Mouse (Mus musculus): ENCODE data around the gene Dip2c.

Dip2c gene

DNA sequence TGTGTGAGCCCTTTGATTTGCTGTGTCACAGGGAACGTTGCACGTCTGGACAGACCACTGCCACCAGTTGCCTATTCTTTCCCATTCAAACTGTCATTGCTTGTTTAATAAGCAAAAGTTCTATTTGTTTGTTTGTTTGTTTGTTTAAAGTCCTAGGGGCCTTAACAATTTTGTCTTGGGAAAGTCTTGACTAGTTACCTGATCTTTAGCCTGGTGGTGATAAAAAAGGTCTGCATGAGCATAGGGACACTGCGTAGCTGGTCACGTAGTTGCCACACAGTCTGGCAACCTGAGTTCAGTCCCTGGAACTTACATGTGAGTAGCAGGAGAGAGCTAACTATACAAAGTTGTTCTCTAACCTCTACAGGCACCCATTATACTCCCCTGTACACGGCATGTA, 392.9 kb downstream of the Dip2c start:
- no peak for DNase-seq (ENCODE audit: low spot score)

DNA sequence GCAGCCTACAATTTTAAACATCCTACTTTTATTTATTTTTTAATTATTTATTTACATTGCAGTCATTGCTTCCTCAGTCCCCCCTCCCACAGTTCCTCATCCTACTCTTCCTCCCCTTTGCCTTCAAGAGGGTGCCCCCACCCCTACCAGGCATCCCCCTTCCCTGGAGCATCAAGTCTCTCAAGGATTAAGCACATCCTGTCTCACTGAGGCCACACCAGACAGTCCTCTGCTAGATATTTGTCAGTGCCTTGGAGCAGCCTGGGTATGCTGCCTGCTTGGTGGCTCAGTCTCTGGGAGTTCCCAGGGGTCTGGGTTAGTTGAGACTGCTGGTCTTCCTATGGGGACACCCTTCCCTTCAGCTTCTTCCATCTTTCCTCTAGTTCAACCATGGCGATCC, 397.8 kb downstream of the Dip2c start:
- DNase-seq (ENCODE audit: low spot score) = no peak

DNA sequence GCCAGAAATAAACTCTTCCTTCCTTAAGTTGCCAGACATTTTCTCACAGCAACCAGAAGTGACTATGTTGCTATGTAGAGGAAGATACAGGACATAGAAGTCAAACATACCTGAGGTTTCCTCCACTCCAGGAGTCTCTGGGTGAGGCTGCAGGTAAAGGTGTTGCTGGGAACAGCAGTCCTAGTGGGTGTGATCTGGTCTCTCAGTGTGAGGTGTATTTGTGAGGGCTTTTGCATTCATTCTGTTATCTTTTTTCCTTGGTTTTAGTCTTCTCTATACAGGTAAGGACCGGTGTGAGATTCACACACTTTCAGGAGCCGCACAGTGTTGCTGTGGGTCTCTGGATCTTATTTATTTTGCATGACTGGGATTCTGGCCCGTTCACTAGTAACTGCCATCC, 405.2 kb downstream of the Dip2c start:
- no peak for DNase-seq (ENCODE audit: low spot score)

DNA sequence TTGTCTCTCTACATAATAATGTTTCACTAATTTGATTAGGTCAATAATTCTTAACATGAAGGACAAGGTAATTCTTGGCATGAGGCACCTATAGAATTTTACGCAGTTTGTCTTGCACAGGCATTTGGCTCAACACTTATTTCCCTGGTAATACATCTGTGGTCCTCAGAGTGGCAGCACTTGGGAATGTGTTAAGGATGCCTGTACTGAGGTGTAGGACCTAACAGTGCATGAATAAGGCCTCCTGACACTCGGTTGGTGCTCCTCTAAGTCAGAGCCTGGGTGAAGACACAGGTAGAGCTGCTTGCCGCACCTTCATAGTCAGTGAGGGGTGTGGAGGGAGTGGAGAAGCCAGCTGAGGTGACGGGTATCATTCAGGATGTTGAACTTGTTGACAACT, 407.0 kb downstream of the Dip2c start:
- no peak for DNase-seq (ENCODE audit: low spot score)

DNA sequence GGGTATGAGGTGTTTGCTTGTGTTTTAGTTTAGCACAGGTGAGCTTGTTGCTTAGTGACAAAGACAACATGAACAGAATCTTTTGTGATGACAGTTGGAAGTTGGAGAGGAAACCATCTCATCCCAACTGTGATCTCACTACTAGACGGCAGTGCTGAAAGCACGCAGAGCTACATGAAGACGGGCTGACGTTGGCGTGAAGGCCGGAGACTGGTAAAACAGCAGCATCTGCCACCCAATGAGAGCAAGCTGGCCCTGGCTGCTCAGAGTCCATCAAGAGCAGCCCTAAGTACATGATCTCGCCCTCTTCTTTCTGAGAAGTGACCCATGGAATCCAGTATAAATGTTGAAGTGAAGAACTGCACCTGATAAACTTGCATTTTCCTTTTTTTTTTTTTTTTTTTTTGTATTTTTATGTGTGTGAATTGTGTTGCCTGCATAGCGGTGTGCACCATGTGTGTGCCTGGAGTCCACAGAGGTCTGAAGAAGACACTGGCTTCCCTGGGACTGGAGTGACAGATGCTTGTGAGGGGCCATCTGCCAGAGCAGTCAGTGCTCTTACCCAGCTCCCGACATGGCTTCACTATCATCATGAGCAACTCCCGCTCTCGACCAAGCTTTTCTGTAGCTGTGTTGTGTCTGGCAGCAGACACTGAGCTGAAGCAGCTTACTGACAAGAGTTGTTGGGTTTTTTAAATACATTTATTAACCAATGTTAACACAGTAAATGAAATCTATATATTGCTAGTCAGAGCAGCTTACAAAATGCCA, 408.0 kb downstream of the Dip2c start:
- no peak for DNase-seq (ENCODE audit: low spot score)

DNA sequence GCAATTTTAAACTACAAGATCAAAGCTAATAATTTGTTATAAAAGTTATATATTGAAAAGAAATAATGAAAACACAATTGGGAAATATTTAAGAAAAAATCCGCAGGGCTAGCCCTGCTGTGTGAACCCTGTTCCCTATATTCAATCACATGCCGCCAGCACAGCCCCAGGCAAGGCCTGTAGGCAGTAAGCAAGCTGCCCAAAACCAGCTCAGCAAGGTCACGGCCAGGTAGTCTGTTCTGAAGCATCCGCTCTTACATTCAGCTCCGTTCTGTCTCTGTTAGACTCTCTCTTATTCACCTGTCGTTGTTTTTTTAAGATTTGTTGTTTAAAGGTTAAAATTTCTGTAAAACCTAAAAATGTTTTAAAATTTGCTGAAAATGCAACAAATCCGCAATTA, 409.9 kb downstream of the Dip2c start:
- DNase-seq (ENCODE audit: low spot score) = no peak

DNA sequence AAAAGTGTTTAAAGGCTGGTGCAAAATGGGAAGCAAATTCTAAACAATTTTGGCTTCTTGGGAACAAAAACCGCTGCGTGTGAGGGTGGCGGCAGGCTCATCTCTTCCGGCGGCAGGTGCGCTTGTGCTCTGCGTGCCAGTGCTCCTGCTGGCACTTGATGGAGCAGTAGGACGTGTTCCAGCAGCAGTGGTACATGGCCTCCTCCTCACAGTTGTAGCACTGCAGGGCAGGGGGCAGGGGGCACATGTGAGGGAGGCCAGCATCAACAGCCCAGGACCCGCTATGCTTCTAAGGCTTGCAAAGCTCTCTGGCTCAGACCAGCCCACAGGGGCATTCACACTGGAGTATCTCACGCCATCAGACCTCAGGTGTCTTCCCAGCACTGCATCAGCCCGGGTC, 410.4 kb downstream of the Dip2c start:
- DNase-seq (ENCODE audit: low spot score) = no peak

DNA sequence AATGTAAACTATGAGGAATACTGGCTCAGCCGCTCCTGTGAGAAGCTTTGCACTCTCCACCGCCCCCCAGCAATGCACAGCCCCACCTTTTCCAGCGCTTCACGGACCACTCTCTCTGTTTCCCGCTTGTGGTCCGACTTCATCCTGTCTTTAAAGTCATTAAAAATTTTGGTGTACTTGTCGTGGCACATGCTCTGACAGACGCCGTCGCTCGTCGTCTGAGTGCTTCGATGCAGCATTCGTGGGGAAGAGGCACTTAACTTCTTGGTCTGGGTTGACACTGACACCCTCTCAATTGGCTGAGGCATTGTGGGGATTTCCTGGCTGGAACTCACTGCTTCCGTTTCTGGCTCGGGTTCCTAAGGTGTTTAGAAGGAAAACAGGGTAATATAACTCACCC, 413.0 kb downstream of the Dip2c start:
- DNase-seq (ENCODE audit: low spot score) = no peak

DNA sequence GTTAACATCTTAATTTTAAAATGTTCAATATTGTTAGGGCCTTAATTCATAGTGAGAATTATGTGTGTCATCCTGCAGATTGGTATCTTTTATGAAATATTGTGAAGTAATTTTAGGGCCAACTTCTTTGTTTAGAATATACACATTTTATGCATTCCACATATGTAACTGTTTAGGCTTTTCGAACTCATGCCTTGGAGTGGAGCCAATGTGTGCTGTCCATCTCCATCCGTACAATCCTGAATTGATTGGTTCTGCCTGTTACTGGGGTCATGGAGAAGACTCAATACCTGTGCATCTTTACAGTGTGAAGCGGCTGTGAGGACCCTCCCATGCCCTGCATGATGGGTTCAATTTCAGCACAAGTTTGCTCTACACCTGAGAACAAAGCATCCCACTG, 416.5 kb downstream of the Dip2c start:
- DNase-seq (ENCODE audit: low spot score) = no peak

DNA sequence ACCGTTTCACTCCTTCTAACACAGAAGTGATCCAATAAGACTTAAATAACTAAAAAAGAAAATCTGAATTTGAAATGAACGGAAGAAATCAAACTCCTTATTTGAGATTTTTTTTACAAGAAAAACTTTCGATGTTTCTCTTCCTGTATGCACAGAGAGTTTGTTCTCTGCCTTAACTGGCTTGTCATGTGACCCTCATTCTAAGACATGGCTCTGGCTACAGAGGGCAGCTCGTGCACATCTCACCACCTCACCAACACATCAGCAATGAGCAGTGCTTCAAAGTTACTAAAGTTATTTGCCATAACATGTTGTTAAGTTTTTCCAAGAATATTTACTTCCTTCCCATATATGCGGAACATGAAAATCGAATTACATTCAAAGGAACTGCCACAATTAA, 418.3 kb downstream of the Dip2c start:
- DNase-seq (ENCODE audit: low spot score) = no peak

DNA sequence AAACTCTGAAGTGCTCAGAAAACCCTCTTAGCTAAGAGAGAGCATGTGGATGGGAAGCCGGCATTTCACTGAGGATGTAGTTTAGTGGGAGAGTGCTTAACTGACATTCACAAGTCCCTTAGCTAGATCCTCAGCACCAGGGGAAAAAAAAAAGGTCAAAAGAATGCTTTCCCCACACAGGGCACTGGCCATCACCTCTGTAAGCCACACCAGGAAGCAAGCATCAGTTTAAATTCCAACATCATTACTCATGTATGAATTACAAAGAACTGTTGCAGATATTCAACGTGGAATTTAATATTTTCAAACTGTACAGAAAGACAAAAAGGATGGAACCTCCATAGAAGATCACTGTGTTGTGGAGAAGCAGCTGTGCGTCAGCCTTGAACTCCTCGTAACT, 419.1 kb downstream of the Dip2c start:
- DNase-seq (ENCODE audit: low spot score) = no peak

DNA sequence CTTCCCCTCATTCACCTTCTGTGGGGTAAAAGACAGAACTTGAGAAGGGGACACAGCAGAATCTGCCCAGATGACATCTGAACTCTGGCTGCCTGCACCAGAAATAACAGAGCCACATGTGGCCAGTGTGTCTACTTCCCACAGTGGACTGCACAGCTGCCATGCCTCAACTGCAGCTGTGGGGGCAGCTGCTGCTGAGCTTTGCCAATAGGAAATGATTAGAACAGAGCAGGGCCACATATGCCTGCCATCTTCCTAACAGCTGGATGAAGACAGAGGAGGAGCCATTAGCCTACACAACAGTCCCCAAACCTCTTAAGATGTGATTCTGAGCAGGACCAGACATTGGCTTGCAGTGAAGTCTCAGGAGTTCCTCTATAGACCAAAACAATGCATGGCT, 419.5 kb downstream of the Dip2c start:
- no peak for DNase-seq (ENCODE audit: low spot score)

DNA sequence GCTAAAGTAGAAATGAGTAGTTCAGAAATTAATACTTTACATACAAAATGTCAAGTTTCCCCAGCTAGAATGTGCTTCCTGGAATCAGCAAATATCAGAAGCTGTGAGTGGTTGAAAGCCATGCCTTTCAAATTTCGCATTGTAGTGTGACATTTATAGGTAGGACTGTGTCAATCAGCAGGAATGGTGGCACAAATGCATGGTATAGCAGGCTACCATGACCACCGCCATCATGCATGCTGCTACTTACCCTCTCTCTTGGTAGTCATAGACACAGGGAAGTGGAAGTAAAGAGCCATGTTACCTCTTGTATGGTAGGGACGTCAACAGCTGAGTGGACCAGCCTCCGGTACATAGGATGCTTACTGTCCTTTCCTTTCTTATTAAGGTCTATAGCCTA, 421.0 kb downstream of the Dip2c start:
- no peak for DNase-seq (ENCODE audit: low spot score)

DNA sequence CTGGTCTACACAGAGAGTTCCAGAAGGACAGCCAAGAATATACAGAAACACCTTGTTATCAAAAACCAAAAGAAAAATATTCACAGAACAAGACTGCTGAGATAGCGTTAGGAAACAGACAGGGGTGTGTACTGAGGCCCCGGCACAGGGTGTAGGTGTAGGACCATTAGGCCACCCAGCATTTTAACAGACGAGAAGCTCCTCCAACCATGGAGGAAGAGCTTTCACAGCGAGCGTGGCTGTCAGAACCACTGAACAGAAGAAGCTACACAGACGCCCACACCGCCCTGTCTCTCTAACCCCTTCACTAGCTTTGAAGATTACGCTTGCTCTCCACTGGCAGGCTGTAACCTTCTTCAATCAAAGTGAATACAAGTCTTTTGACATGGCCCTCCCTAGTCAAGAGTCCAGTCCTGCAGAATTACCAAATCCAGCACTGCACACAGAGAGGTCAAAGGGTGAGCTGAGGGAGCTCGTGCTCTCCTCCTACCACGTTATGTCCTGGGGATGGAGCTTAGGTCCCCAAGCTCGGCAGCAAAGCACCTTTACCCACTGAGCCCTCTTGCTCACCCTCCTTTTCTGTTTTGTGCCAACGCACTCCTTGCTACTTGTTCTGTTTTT, 426.4 kb downstream of the Dip2c start:
- no peak for DNase-seq (ENCODE audit: low spot score)

DNA sequence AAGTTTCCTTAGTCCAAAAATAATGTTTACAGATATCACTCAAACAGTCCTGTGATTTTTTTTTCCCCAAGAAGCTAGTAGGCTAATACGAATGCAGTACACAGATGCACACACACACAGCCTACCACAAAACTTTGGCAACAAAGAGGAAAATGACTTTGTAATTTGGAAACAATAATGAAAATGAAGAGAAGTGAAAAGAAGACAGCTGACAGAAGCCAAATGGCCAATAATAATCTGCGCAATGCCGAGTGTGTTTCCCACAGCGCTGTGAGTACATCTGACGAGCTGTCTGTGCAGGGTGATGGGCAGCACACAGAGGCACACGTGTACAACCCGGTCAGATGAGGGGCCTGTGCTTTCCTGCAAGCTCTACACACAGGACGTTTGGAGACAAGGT, 430.4 kb downstream of the Dip2c start:
- no peak for DNase-seq (ENCODE audit: low spot score)

DNA sequence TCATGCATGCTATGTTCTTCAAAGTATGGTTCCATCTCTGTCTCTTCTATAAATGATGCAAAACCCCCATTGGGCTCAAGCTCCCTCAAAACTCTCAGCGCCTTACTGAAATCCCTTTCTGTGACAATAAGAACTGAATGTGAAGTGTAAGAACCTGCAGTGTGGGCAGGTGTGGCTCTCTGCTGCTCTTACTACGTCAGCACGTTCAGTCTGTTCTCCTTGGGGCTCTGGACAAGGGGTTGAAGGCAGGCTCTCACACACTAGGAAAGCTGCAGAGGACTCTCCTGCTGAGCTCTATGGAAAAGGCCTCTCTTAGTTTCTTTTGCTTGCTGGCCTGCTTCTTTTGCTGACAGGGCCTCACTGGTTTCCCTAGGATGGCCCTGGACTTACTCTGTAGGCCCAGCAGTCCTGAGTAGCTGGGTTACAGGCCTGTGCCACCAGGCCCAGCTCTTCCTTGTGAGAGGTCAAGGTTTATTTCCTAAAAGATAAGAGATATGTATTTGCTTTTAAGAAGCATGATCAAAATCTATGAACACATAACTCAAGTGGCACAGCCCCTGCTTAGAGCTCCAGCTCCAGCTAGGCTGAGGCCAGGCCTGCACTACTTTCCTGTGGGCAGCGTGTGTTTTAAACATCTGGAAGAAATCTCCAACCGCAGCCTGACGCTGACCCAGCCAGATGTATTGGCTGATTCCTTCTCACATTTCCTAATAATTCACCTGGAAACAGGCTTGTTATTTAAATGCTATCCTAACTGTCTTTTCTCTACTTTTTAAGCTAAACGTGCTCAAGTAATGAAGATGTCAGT, 432.3 kb downstream of the Dip2c start:
- DNase-seq (ENCODE audit: low spot score) = no peak

DNA sequence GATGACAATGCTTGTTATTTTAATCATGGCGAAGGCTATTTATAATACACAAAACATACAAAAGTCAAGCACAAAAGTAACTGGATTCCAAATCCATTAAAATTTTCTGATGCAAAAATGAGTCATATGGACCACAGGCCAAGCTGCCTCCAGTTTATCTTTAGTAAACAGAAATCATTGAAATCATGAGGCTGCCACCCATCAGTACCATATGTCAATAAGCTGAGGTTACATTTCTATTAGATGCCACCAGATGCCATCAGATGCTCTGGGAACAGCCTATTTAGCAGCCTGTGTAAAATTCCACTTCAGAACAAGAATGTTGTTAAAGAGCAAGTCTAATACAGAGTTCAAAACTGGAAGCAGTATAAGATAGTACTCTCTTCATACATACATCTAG, 436.1 kb downstream of the Dip2c start:
- peak; percentile 5 for DNase-seq (ENCODE audit: low spot score)

DNA sequence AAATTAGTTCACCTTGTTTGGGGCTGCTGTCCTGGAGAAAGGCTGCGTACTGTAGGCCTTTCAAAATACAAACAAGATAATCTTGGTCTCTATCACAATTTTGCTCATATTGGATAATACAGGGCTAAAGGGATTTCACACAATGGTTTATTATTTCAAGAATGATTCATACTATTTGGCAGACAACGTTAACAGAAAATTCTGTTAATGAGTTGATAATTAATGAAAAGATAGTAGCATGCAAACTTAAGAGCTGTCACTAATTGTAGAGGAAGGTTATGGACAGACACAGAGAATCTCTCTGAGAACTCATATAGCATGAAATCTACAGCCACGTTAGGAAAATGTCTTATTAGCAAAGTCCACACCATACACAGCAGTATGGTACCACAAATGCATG, 436.6 kb downstream of the Dip2c start:
- no peak for DNase-seq (ENCODE audit: low spot score)

DNA sequence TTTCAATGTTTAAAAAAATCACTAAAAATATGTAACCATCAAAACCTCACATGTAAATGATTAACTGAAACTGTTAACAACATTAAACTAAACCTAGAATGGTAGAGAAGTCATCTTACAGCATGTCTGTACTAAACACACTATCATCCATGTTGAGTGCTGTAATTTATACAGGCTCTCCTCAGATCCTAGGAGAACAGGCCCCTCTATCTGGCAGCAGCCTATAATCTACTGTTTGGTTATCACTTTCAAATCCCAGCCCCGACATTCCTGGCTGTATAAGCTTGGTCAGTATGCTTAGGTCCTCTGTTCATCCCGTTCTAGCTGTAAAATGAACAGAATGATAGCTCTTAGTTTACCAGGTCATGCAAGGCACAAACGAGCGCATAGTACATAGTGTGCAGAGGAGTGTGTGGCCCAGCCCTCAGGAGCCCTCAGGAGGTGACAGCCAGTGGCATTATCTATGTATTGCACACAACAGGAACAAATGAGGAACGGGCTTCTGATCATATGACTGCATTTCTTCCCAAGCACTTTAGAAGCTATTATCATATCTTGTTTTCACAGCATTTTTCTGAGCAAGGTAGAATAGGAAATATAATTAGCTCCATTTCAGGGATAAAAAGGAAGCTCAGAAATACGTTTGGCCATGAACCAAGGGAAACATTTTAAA, 437.3 kb downstream of the Dip2c start:
- peak; percentile 69 for DNase-seq (ENCODE audit: low spot score)

DNA sequence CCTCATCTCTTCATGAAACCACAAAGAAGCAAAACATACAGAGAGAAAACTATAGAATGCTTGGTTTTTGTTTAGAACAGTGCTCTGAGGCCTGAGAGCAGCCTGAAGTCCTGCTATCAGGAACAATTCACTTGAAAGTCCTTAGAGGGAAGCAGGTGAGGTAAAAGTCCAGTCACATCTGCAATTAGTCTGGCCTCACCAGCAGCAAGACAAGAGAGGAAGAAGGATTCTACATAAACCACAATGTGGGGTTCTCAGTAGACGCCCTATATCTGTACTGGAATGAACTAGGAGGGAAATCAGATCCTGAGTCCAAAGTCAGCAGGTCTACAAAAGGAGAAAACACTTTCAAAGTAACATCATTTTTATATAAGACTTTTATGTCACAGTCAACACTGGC, 438.9 kb downstream of the Dip2c start:
- DNase-seq (ENCODE audit: low spot score) = no peak
